Mouse (Mus musculus): ENCODE results near the gene E330017A01Rik.

DNA sequence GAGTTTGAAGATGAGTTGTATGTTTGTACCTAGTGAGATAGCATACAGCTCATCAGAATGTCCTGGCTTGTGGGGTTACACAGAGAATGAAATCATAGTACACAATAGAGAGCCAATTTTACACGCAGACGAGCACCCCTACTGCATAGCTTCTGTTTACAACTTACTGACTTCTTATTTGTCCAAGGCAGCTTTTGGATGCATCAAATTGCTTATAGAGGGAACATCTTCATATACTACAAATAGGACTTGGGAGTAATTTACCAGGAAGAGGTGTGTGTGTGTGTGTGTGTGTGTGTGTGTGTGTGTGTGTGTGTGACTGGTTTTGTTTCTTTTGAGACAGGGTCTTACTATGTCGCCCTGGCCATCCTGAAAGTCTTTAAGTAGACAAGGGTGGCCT, 30.0 kb upstream of the E330017A01Rik start:
- TF ChIP-seq CTCF (conservative IDR thresholded peaks at IDR 0.05; ENCODE audit: insufficient read depth, insufficient read length, low read depth, low read length) (no peak), POLR2A (IDR thresholded peaks at IDR 0.05; ENCODE audit: low read depth, low read length) (no peak)
